Mouse (Mus musculus): ENCODE measurements around the gene Dnase1. TPM values are rescaled to one million over a fixed set of nuclear protein-coding genes. Genes with fewer than 3 reads are reported as not detected.
"Not testable (repeated sequence)": the region's sequence is repeated elsewhere in the genome, so short reads cannot be mapped to it uniquely, and the experiment has no call there.

Dnase1 gene
- polyA plus RNA-seq, 2 experiments from 2014 or later: 5.4 to 10.7 TPM

GRCm38 (mm10) chr16:4045524-4045923, 8.8 kb downstream of the Dnase1 start:
- no peak for ATAC-seq

- no peak for ATAC-seq
Measured at GRCm38 (mm10) chr16:4052601-4053000, 15.9 kb downstream of the Dnase1 start.

GRCm38 (mm10) chr16:4053811-4054210, 17.1 kb downstream of the Dnase1 start:
- ATAC-seq: no peak

GRCm38 (mm10) chr16:4064945-4065344, 28.2 kb downstream of the Dnase1 start:
- ATAC-seq: no peak

GRCm38 (mm10) chr16:4068588-4068987, 31.8 kb downstream of the Dnase1 start:
- peak; percentile 60 for ATAC-seq

GRCm38 (mm10) chr16:4074297-4074696, 37.6 kb downstream of the Dnase1 start:
- ATAC-seq: no peak

GRCm38 (mm10) chr16:4074836-4075235, 38.1 kb downstream of the Dnase1 start:
- ATAC-seq: no peak

GRCm38 (mm10) chr16:4077384-4078061, 40.8 kb downstream of the Dnase1 start, which contains the start of gene Trap1:
Trap1 (minus strand) TSS chr16:4077827.
- ATAC-seq: peak; percentile 96

GRCm38 (mm10) chr16:4078302-4078701, 41.6 kb downstream of the Dnase1 start:
- not testable (repeated sequence) for ATAC-seq

GRCm38 (mm10) chr16:4079656-4080055, 42.9 kb downstream of the Dnase1 start:
- ATAC-seq: no peak

GRCm38 (mm10) chr16:4080419-4080818, 43.7 kb downstream of the Dnase1 start:
- ATAC-seq: not testable (repeated sequence)

- ATAC-seq: no peak
Measured at GRCm38 (mm10) chr16:4085051-4085450, 48.3 kb downstream of the Dnase1 start.

- ATAC-seq: no peak
Measured at GRCm38 (mm10) chr16:4085851-4086387, 49.2 kb downstream of the Dnase1 start.

- no peak for ATAC-seq
Measured at GRCm38 (mm10) chr16:4087214-4087913, 50.6 kb downstream of the Dnase1 start.

Other genes with a start within 250 kb of the Dnase1 start
- gene Olfr15, start 206.1 kb upstream of the Dnase1 start, polyA plus RNA-seq (2017; shearing (Covaris generic)): under 1 TPM in 1 of 2 experiments, not detected in 1; 0.28 TPM
- under 1 TPM; 0.58 to 0.67 TPM for gene Zfp174, start 189.7 kb upstream of the Dnase1 start, polyA plus RNA-seq (2017; shearing (Covaris generic))
- gene Naa60, start 164.6 kb upstream of the Dnase1 start, polyA plus RNA-seq (2017; shearing (Covaris generic)): 100 to 1,000 TPM; 103 to 155 TPM
- 10 to 100 TPM; 10.4 to 14.0 TPM for gene Zfp597, start 152.4 kb upstream of the Dnase1 start, polyA plus RNA-seq (2017; shearing (Covaris generic))
- 1 to 10 TPM; 1.3 to 6.8 TPM for gene Gm20695, start 152.3 kb upstream of the Dnase1 start, polyA plus RNA-seq (2017; shearing (Covaris generic))
- gene 1700037C18Rik, start 128.3 kb upstream of the Dnase1 start, polyA plus RNA-seq (2017; shearing (Covaris generic)): 10 to 100 TPM; 10.3 to 11.6 TPM
- gene Cluap1, start 128.1 kb upstream of the Dnase1 start, polyA plus RNA-seq (2017; shearing (Covaris generic)): 10 to 100 TPM; 32.5 to 39.8 TPM
- gene Nlrc3, start 60.3 kb upstream of the Dnase1 start, polyA plus RNA-seq (2017; shearing (Covaris generic)): 10 to 100 TPM; 56.1 to 73.3 TPM
- gene Slx4, start 33.2 kb upstream of the Dnase1 start, polyA plus RNA-seq (2017; shearing (Covaris generic)): 10 to 100 TPM; 15.2 to 26.6 TPM
- gene Trap1, start 40.9 kb downstream of the Dnase1 start, polyA plus RNA-seq (2017; shearing (Covaris generic)): 100 to 1,000 TPM in 1 of 2 experiments, 10 to 100 TPM in 1; 66.6 to 101 TPM
- gene Crebbp, start 177.1 kb downstream of the Dnase1 start, polyA plus RNA-seq (2017; shearing (Covaris generic)): 10 to 100 TPM; 77.5 to 84.9 TPM

Data from CD4-positive, CD25-positive, alpha-beta regulatory T cell, adult 4 months (primary cell).